Mouse (Mus musculus): ENCODE measurements around the gene Spi1. TPM values are rescaled to one million over a fixed set of nuclear protein-coding genes. Genes with fewer than 3 reads are reported as not detected.

The Spi1 gene
- polyA plus RNA-seq, 1 experiment from 2014 or later = 2.4 TPM

- DNase-seq = no peak
- Histone ChIP-seq H3K27me3 (ENCODE audit: control insufficient read depth, insufficient read depth, low read length) (no peaks in the 10 kb centered on the region), H3K9me3 (ENCODE audit: control insufficient read depth, low read length) (no peaks in the 10 kb centered on the region), H3K4me2 (ENCODE audit: low read length) (no peak overlapping the region), H3K4me3 (replicated peaks; ENCODE audit: low read depth, low read length) (no peak overlapping the region), H3K27ac (replicated peaks; ENCODE audit: low read depth, low read length) (no peak overlapping the region), H3K9ac (replicated peaks; ENCODE audit: low read length) (no peak overlapping the region), H3K4me1 (ENCODE audit: control insufficient read depth, insufficient read depth, low read length) (no peaks in the 10 kb centered on the region), H3K36me3 (ENCODE audit: control insufficient read depth, insufficient read depth, low read length) (no peaks in the 10 kb centered on the region)
- no peak for ATAC-seq (ENCODE audit: low FRiP score, low TSS enrichment)
- WGBS = 75% methylated on average over 10 of the region's 10 CpGs
Observed at GRCm38 (mm10) chr2:91113334-91113733, 31.1 kb downstream of the Spi1 start.

GRCm38 (mm10) chr2:91113852-91114251 is 31.7 kb downstream of the Spi1 start:
- no peak overlapping the region for H3K9ac ChIP-seq (replicated peaks; ENCODE audit: low read length)
- DNase-seq (no peak), ATAC-seq (ENCODE audit: low FRiP score, low TSS enrichment) (no peak)
- H3K27ac ChIP-seq (replicated peaks; ENCODE audit: low read depth, low read length) = no peak overlapping the region
- no peak overlapping the region for H3K4me2 ChIP-seq (ENCODE audit: low read length)
- H3K27me3 ChIP-seq (ENCODE audit: control insufficient read depth, insufficient read depth, low read length) = no peaks in the 10 kb centered on the region
- no peaks in the 10 kb centered on the region for H3K9me3 ChIP-seq (ENCODE audit: control insufficient read depth, low read length)
- no peaks in the 10 kb centered on the region for H3K36me3 ChIP-seq (ENCODE audit: control insufficient read depth, insufficient read depth, low read length)
- WGBS = 77% methylated on average over 6 of the region's 6 CpGs
- no peak overlapping the region for H3K4me3 ChIP-seq (replicated peaks; ENCODE audit: low read depth, low read length)
- H3K4me1 ChIP-seq (ENCODE audit: control insufficient read depth, insufficient read depth, low read length) = no peaks in the 10 kb centered on the region

- H3K4me3 ChIP-seq (replicated peaks; ENCODE audit: low read depth, low read length) = peak overlapping the region; percentile 29
- H3K4me1 ChIP-seq (ENCODE audit: control insufficient read depth, insufficient read depth, low read length) = no peaks in the 10 kb centered on the region
- H3K9ac ChIP-seq (replicated peaks; ENCODE audit: low read length) = peak overlapping the region; percentile 30; the same call in 1 of the 2 replicates
- H3K9me3 ChIP-seq (ENCODE audit: control insufficient read depth, low read length) = no peaks in the 10 kb centered on the region
- no peaks in the 10 kb centered on the region for H3K36me3 ChIP-seq (ENCODE audit: control insufficient read depth, insufficient read depth, low read length)
- no peaks in the 10 kb centered on the region for H3K27me3 ChIP-seq (ENCODE audit: control insufficient read depth, insufficient read depth, low read length)
- DNase-seq (peak; percentile 90), ATAC-seq (ENCODE audit: low FRiP score, low TSS enrichment) (peak; percentile 55; the same call in 1 of the 2 replicates)
- H3K4me2 ChIP-seq (ENCODE audit: low read length) = peak overlapping the region; percentile 59
- no peak overlapping the region for H3K27ac ChIP-seq (replicated peaks; ENCODE audit: low read depth, low read length)
- WGBS = 7% methylated on average over 41 of the region's 42 CpGs
Observed at GRCm38 (mm10) chr2:91114781-91115577, 32.8 kb downstream of the Spi1 start.

- Histone ChIP-seq H3K4me3 (replicated peaks; ENCODE audit: low read depth, low read length) (peak overlapping the region; percentile 29), H3K4me1 (ENCODE audit: control insufficient read depth, insufficient read depth, low read length) (no peaks in the 10 kb centered on the region), H3K36me3 (ENCODE audit: control insufficient read depth, insufficient read depth, low read length) (no peaks in the 10 kb centered on the region), H3K4me2 (ENCODE audit: low read length) (peak overlapping the region; percentile 59), H3K9me3 (ENCODE audit: control insufficient read depth, low read length) (no peaks in the 10 kb centered on the region), H3K27ac (replicated peaks; ENCODE audit: low read depth, low read length) (no peak overlapping the region), H3K27me3 (ENCODE audit: control insufficient read depth, insufficient read depth, low read length) (no peaks in the 10 kb centered on the region), H3K9ac (replicated peaks; ENCODE audit: low read length) (peak overlapping the region; percentile 30; the same call in 1 of the 2 replicates)
- DNase-seq (peak; percentile 6), ATAC-seq (ENCODE audit: low FRiP score, low TSS enrichment) (no peak)
- WGBS = 37% methylated on average over 12 of the region's 12 CpGs
Observed at GRCm38 (mm10) chr2:91115578-91115970, 33.4 kb downstream of the Spi1 start.

- H3K4me2 ChIP-seq (ENCODE audit: low read length) = no peak overlapping the region
- no peaks in the 10 kb centered on the region for H3K36me3 ChIP-seq (ENCODE audit: control insufficient read depth, insufficient read depth, low read length)
- H3K27ac ChIP-seq (replicated peaks; ENCODE audit: low read depth, low read length) = no peak overlapping the region
- 80% methylated on average over 5 of the region's 5 CpGs for WGBS
- no peaks in the 10 kb centered on the region for H3K27me3 ChIP-seq (ENCODE audit: control insufficient read depth, insufficient read depth, low read length)
- DNase-seq (no peak), ATAC-seq (ENCODE audit: low FRiP score, low TSS enrichment) (no peak)
- no peaks in the 10 kb centered on the region for H3K9me3 ChIP-seq (ENCODE audit: control insufficient read depth, low read length)
- no peak overlapping the region for H3K9ac ChIP-seq (replicated peaks; ENCODE audit: low read length)
- no peaks in the 10 kb centered on the region for H3K4me1 ChIP-seq (ENCODE audit: control insufficient read depth, insufficient read depth, low read length)
- no peak overlapping the region for H3K4me3 ChIP-seq (replicated peaks; ENCODE audit: low read depth, low read length)
Observed at GRCm38 (mm10) chr2:91116842-91117241, 34.7 kb downstream of the Spi1 start.

- no peak within 1 kb of the TSS for H3K4me2 ChIP-seq (ENCODE audit: low read length)
- no peaks in the 10 kb centered on the region for H3K4me1 ChIP-seq (ENCODE audit: control insufficient read depth, insufficient read depth, low read length)
- H3K4me3 ChIP-seq (replicated peaks; ENCODE audit: low read depth, low read length) = no peak within 1 kb of the TSS
- H3K27me3 ChIP-seq (ENCODE audit: control insufficient read depth, insufficient read depth, low read length) = no peaks in the 10 kb centered on the region
- no peaks in the 10 kb centered on the region for H3K36me3 ChIP-seq (ENCODE audit: control insufficient read depth, insufficient read depth, low read length)
- H3K9ac ChIP-seq (replicated peaks; ENCODE audit: low read length) = no peak within 1 kb of the TSS
- no peak within 1 kb of the TSS for H3K27ac ChIP-seq (replicated peaks; ENCODE audit: low read depth, low read length)
- 84% methylated on average over 11 of the region's 11 CpGs for WGBS
- ATAC-seq (ENCODE audit: low FRiP score, low TSS enrichment) (no peak), DNase-seq (no peak)
- H3K9me3 ChIP-seq (ENCODE audit: control insufficient read depth, low read length) = no peaks in the 10 kb centered on the region
Observed at GRCm38 (mm10) chr2:91117585-91118275, 35.5 kb downstream of the Spi1 start, which contains the start of gene Mybpc3. Gene Mybpc3, plus strand, starts transcription at chr2:91118144.

- Histone ChIP-seq H3K4me1 (ENCODE audit: control insufficient read depth, insufficient read depth, low read length) (no peaks in the 10 kb centered on the region), H3K9ac (replicated peaks; ENCODE audit: low read length) (no peak overlapping the region), H3K4me2 (ENCODE audit: low read length) (no peak overlapping the region), H3K36me3 (ENCODE audit: control insufficient read depth, insufficient read depth, low read length) (no peaks in the 10 kb centered on the region), H3K9me3 (ENCODE audit: control insufficient read depth, low read length) (no peaks in the 10 kb centered on the region), H3K27ac (replicated peaks; ENCODE audit: low read depth, low read length) (no peak overlapping the region), H3K4me3 (replicated peaks; ENCODE audit: low read depth, low read length) (no peak overlapping the region), H3K27me3 (ENCODE audit: control insufficient read depth, insufficient read depth, low read length) (no peaks in the 10 kb centered on the region)
- WGBS = 75% methylated on average over 1 of the region's 1 CpGs
- no peak for ATAC-seq (ENCODE audit: low FRiP score, low TSS enrichment)
- no peak for DNase-seq
Observed at GRCm38 (mm10) chr2:91118647-91119046, 36.5 kb downstream of the Spi1 start.

GRCm38 (mm10) chr2:91119061-91119460 is 36.9 kb downstream of the Spi1 start:
- DNase-seq (no peak), ATAC-seq (ENCODE audit: low FRiP score, low TSS enrichment) (no peak)
- Histone ChIP-seq H3K27me3 (ENCODE audit: control insufficient read depth, insufficient read depth, low read length) (no peaks in the 10 kb centered on the region), H3K36me3 (ENCODE audit: control insufficient read depth, insufficient read depth, low read length) (no peaks in the 10 kb centered on the region), H3K9ac (replicated peaks; ENCODE audit: low read length) (no peak overlapping the region), H3K4me1 (ENCODE audit: control insufficient read depth, insufficient read depth, low read length) (no peaks in the 10 kb centered on the region), H3K4me2 (ENCODE audit: low read length) (no peak overlapping the region), H3K27ac (replicated peaks; ENCODE audit: low read depth, low read length) (no peak overlapping the region), H3K4me3 (replicated peaks; ENCODE audit: low read depth, low read length) (no peak overlapping the region), H3K9me3 (ENCODE audit: control insufficient read depth, low read length) (no peaks in the 10 kb centered on the region)
- 88% methylated on average over 19 of the region's 19 CpGs for WGBS

All from midbrain, embryonic 14.5 days (tissue).